Mouse (Mus musculus): ENCODE results near the gene Cdk5.

DNA sequence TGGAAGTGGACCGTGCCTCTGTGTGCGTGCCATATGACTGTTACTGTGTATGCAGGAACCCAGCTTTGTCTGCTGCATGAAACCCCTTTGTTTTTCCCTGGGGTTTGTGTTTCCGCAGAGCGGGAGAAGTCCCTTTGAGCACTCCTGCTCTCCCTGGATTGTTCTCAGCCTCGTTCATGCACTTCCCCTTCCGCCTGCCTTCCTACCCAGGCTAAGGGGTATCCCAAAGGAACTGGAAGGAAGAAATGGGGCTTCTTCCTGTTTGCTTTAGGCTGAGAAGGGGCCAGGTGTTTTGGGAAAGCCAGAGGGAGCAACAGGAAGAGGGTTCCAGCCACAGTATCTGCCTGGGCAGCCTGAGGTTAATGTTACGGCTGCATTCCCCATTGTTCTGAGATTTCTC is 32.3 kb upstream of the Cdk5 start:
- no peak for TF ChIP-seq CTCF (IDR thresholded peaks at IDR 0.05)
- TF ChIP-seq POLR2A (IDR thresholded peaks at IDR 0.05; ENCODE audit: insufficient read depth, low read depth, low read length) = no peak
- TF ChIP-seq EP300 (IDR thresholded peaks at IDR 0.05; ENCODE audit: insufficient read depth, low read depth, low read length) = no peak
